Mouse (Mus musculus) midbrain, embryonic 16.5 days (tissue): ENCODE measurements at regions not wholly inside any gene's neighbourhood (a gene's known extent, or its start where the extent isn't known, plus 50 kb on each side); places are given as distances from the start of the nearest gene placed in this dataset.
A peak's percentile ranks its signal among the peaks of the same experiment; 100 is the strongest.

Experiments used
- ATAC-seq: fragments of 200-750 bp; cut with Nextera tagmentation; 2 replicates; pipeline ENCODE4 v1.8.0; 2017; ENCODE audit warnings: moderate TSS enrichment
- H3K27ac ChIP-seq: fragments of 300-500 bp; sonication (generic); 2 replicates; pipeline ENCODE4 v1.5.1; 2014; ENCODE audit warnings: mild to moderate bottlenecking, low read length, mixed read lengths
- H3K27me3 ChIP-seq: fragments of 300-500 bp; sonication (generic); 2 replicates; pipeline ENCODE4 v1.6.1; 2014; ENCODE audit warnings: low read depth, low read length, mixed read lengths; ENCODE audit not compliant: control insufficient read depth, insufficient read depth
- H3K36me3 ChIP-seq: fragments of 300-500 bp; sonication (generic); 2 replicates; pipeline ENCODE4 v1.6.1; 2014; ENCODE audit warnings: mild to moderate bottlenecking, low read length, moderate library complexity, mixed read lengths; ENCODE audit not compliant: control insufficient read depth, insufficient read depth
- H3K4me1 ChIP-seq: fragments of 300-500 bp; sonication (generic); 2 replicates; pipeline ENCODE4 v1.6.1; 2014; ENCODE audit warnings: mild to moderate bottlenecking, low read length, mixed read lengths; ENCODE audit not compliant: control insufficient read depth, insufficient read depth
- H3K4me2 ChIP-seq: fragments of 300-500 bp; sonication (generic); 2 replicates; pipeline ENCODE4 v1.6.1; 2014; ENCODE audit warnings: mild to moderate bottlenecking, low read length, mixed read lengths
- H3K4me3 ChIP-seq: fragments of 300-500 bp; sonication (generic); 2 replicates; pipeline ENCODE4 v1.5.1; 2014; ENCODE audit warnings: low read depth, mild to moderate bottlenecking, low read length, moderate library complexity, mixed read lengths
- H3K9ac ChIP-seq: fragments of 300-500 bp; sonication (generic); 2 replicates; pipeline ENCODE4 v1.6.1; 2014; ENCODE audit warnings: low read depth, low read length, mixed read lengths
- H3K9me3 ChIP-seq: fragments of 300-500 bp; sonication (generic); replicated peaks from 2 replicates; pipeline ENCODE4 v1.6.1; 2014; ENCODE audit warnings: mild to moderate bottlenecking, low read length, mixed read lengths; ENCODE audit not compliant: control insufficient read depth, poor library complexity, severe bottlenecking
- WGBS: fragments of 180-500 bp; shearing (Covaris S2); extraction: QIAGEN DNeasy Blood & Tissue Kit; methylation state at CpG from one replicate; pipeline ENCODE4 v1.1.7; 2014; 5-methylcytosine and 5-hydroxymethylcytosine counted together

DNA sequence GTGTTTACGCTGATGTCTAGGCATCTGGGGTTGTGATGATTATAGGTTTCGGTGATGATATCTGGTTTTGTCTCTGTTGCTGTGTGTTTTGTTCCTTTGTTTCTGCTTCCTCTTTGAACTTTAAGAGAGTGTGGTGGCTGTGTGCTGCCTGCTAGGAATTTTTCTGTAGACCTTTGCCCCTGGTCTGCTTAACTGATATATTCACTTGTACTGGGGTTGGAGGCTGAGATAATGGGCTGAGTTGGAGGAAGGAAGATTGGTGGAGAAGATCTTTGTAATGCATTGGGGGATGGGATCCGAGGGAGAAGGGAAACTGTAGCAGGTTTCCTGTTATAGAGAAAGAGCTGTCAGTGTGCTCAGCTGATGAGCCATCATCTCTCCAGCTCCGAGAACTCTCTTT is 55.8 kb downstream of the Mid1ip1 start:
- H3K27me3 ChIP-seq: no peaks in the 10 kb centered on the region
- H3K4me1 ChIP-seq: no peaks in the 10 kb centered on the region
- H3K9ac ChIP-seq: no peak overlapping the region
- H3K36me3 ChIP-seq: no peaks in the 10 kb centered on the region
- no peak overlapping the region for H3K27ac ChIP-seq
- ATAC-seq: no peak
- WGBS: 65% methylated on average over 4 of the region's 4 CpGs
- no peak overlapping the region for H3K4me2 ChIP-seq
- no peaks in the 10 kb centered on the region for H3K9me3 ChIP-seq
- H3K4me3 ChIP-seq: no peak overlapping the region

GRCm38 (mm10) chrX:10775714-10776515 is 61.1 kb downstream of the Mid1ip1 start:
- H3K27me3 ChIP-seq: no peaks in the 10 kb centered on the region
- H3K4me2 ChIP-seq: no peak overlapping the region
- no peaks in the 10 kb centered on the region for H3K9me3 ChIP-seq
- H3K27ac ChIP-seq: no peak overlapping the region
- WGBS: 53% methylated on average over 8 of the region's 8 CpGs
- no peak overlapping the region for H3K9ac ChIP-seq
- ATAC-seq: no peak
- no peaks in the 10 kb centered on the region for H3K4me1 ChIP-seq
- no peaks in the 10 kb centered on the region for H3K36me3 ChIP-seq
- H3K4me3 ChIP-seq: no peak overlapping the region

DNA sequence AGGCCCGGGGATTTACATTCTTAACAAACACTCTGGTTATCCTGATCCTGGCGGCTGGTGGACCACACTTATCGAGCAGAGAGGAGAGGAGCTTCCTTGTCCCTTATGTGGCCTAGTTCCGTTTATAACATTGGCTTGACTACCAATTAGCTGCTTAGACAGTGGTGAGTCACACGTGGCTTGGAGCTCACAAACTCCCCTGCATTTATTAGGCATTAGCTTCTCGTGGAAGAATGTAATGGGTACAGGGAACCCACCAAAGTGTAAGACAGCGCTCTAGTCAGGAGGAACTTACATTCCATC is 61.7 kb downstream of the Mid1ip1 start:
- no peak for ATAC-seq
- 48% methylated on average over 7 of the region's 7 CpGs for WGBS

DNA sequence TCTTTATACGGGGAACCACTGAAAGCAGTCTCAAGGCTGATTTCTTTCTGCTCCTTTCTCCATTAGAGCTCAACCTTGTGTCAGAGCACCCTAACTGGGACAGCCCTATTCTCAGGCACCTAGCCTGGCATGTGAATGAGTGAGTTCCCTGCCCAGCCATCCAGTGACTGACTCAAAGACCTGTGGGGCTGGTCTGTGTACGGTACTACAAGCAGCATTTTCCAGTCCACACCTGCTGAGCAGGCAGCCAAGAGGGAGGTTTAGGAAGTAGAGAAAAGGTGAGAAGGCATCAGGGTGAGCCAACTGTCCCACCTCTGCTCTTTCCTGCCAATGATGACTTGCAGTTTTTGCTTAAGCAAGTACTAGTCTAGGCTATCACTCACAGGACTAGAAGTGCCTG is 63.2 kb downstream of the Mid1ip1 start:
- no peak overlapping the region for H3K9ac ChIP-seq
- no peaks in the 10 kb centered on the region for H3K4me1 ChIP-seq
- H3K36me3 ChIP-seq: no peaks in the 10 kb centered on the region
- 87% methylated on average over 2 of the region's 2 CpGs for WGBS
- no peak for ATAC-seq
- H3K4me2 ChIP-seq: no peak overlapping the region
- H3K4me3 ChIP-seq: no peak overlapping the region
- no peaks in the 10 kb centered on the region for H3K27me3 ChIP-seq
- no peaks in the 10 kb centered on the region for H3K9me3 ChIP-seq
- H3K27ac ChIP-seq: no peak overlapping the region

More for the DNA sequence above, 61.7 kb downstream of the Mid1ip1 start:
- Histone ChIP-seq H3K4me3 (no peak overlapping the region), H3K4me2 (no peak overlapping the region), H3K27ac (no peak overlapping the region), H3K9ac (no peak overlapping the region), H3K4me1 (no peaks in the 10 kb centered on the region), H3K9me3 (no peaks in the 10 kb centered on the region), H3K27me3 (no peaks in the 10 kb centered on the region), H3K36me3 (no peaks in the 10 kb centered on the region)

GRCm38 (mm10) chrX:10786359-10786758 is 71.5 kb downstream of the Mid1ip1 start:
- Histone ChIP-seq H3K4me1 (no peaks in the 10 kb centered on the region), H3K9me3 (no peaks in the 10 kb centered on the region), H3K27me3 (no peaks in the 10 kb centered on the region), H3K4me3 (no peak overlapping the region), H3K27ac (no peak overlapping the region), H3K4me2 (no peak overlapping the region), H3K9ac (no peak overlapping the region), H3K36me3 (no peaks in the 10 kb centered on the region)
- WGBS: 86% methylated on average over 3 of the region's 3 CpGs
- ATAC-seq: no peak

DNA sequence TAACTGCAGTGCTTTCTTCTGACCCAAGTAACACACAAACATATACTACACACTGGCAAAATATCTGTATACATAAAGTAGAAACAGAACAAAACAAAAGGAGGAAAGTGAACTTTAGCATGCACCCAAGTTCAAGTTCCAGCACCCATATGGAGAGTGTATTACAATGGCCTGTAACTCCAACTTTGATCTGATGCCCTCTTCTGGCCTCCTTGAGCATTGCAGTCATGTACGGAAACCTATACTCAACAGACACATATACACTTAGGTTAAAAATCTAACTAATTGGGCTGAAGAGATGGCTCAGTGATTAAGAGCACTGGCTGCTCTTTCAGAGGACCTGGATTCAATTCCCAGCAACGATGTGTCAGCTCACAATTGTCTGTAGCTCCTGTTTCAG is 72.2 kb downstream of the Mid1ip1 start:
- Histone ChIP-seq H3K9ac (no peak overlapping the region), H3K27me3 (no peaks in the 10 kb centered on the region), H3K36me3 (no peaks in the 10 kb centered on the region), H3K27ac (no peak overlapping the region), H3K9me3 (no peaks in the 10 kb centered on the region), H3K4me3 (no peak overlapping the region), H3K4me2 (no peak overlapping the region), H3K4me1 (no peaks in the 10 kb centered on the region)
- ATAC-seq: no peak
- WGBS: 84% methylated on average over 2 of the region's 2 CpGs

DNA sequence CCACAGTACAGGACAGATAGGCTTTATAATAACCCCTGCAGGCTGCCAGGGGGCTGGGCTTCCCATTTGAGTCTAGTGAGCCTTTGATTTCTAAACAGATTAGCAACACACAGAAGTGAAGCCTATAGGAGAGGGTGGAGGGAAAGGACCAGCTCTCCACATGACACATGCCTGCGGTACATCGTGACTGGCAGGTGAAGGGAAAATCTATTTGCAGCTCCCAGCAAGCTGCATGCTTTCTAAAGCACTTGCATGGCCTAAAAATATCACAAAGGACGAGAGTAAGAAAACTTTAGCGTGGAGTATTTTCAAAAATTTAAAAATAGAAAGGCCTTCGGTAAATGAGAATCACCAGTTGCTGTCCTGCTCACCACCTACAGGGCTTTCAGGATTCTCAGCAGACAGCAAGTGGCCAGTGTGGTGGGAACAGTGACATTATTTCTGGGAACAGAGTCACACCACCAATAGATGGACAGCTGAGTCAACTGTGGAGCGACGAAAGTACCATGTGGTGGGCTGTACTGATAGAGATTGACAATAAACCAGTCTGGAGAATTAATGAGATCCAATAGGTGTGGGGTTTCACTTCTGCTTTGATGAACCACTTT is 105.6 kb downstream of the Mid1ip1 start:
- Histone ChIP-seq H3K27me3 (no peaks in the 10 kb centered on the region), H3K9ac (no peak overlapping the region), H3K27ac (no peak overlapping the region), H3K9me3 (no peaks in the 10 kb centered on the region), H3K4me2 (no peak overlapping the region), H3K4me1 (no peaks in the 10 kb centered on the region; the same call in 1 of the 2 replicates), H3K4me3 (no peak overlapping the region), H3K36me3 (no peaks in the 10 kb centered on the region)
- 42% methylated on average over 7 of the region's 7 CpGs for WGBS
- ATAC-seq: peak; percentile 42; the same call in 1 of the 2 replicates

DNA sequence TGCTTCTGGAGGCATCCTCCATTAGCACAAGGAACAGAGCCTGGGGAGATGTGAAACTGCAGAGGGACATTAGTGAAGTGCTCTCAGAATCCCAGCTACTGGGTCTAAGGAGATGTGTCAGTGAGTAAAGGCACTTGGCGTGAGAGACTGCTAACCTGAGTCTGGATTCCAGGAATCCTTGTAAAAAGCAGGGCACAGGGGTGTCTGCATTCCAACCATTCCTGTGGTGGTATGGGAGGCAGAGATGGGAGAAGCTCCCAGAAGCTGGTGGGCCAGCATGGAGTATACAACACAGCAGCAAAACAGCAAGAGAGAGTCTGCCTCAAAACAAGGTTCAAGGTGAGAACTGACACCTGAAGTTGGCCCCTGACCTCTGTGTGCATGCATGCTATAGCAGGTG is 118.9 kb downstream of the Mid1ip1 start:
- Histone ChIP-seq H3K4me3 (no peak overlapping the region), H3K4me1 (no peaks in the 10 kb centered on the region), H3K9me3 (no peaks in the 10 kb centered on the region), H3K9ac (no peak overlapping the region), H3K27me3 (no peaks in the 10 kb centered on the region), H3K36me3 (no peaks in the 10 kb centered on the region), H3K27ac (no peak overlapping the region), H3K4me2 (no peak overlapping the region)
- ATAC-seq: no peak
- 88% methylated on average over 1 of the region's 1 CpGs for WGBS

- H3K9ac ChIP-seq: no peak overlapping the region
- 71% methylated on average over 6 of the region's 6 CpGs for WGBS
- H3K4me2 ChIP-seq: no peak overlapping the region
- H3K27ac ChIP-seq: no peak overlapping the region
- H3K4me1 ChIP-seq: no peaks in the 10 kb centered on the region
- ATAC-seq: no peak
- H3K9me3 ChIP-seq: no peaks in the 10 kb centered on the region
- no peak overlapping the region for H3K4me3 ChIP-seq
- no peaks in the 10 kb centered on the region for H3K27me3 ChIP-seq
- no peaks in the 10 kb centered on the region for H3K36me3 ChIP-seq
These were observed 142.3 kb downstream of the Mid1ip1 start for GRCm38 (mm10) chrX:10857089-10857488.
